Mouse (Mus musculus): ENCODE results near the gene Sh3d19.

DNA sequence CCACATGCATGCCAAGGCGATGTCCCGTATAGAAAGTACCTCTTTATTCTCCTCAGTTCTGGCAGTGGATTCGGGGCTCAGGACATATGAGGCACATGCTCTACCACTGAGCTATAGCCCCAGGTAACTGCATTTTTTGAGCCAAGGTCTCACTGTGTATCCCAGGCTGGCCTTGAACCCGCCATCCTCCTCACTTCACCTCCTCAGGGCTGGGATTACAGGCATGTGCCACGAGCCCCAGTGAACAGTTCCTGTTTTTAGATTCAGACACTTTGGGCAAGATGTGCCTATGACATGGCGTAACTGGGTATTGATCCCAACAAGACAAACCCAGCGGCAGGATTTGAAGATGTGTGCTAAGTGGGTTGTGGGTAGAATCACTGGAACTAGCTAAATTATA, 99.9 kb downstream of the Sh3d19 start:
- TF ChIP-seq CTCF (IDR thresholded peaks at IDR 0.05; ENCODE audit: low read depth) (no peak), EP300 (optimal IDR thresholded peaks at IDR 0.05) (no peak)
